Mouse (Mus musculus) CH12F3 (cell line): Measurements from ENCODE around the gene Exo5.

Experiments used
- in situ Hi-C: fragments of 300-500 bp; cut with MboI; formaldehyde crosslinking; loops from 2 replicates; pipeline ENCODE4 v1.14.3; 2020; ENCODE audit warnings: low sequenced_read_pairs

Gene Exo5

GRCm38 (mm10) chr4:120924554-120925299 is at the start of gene Exo5:
Gene Exo5, minus strand, starts transcription at chr4:120925017.
- in situ Hi-C loops, result loop anchor here (25.0 kb wide), 1 partner anchor 337 kb away; the partner anchor contains the start of gene Gm8439

DNA sequence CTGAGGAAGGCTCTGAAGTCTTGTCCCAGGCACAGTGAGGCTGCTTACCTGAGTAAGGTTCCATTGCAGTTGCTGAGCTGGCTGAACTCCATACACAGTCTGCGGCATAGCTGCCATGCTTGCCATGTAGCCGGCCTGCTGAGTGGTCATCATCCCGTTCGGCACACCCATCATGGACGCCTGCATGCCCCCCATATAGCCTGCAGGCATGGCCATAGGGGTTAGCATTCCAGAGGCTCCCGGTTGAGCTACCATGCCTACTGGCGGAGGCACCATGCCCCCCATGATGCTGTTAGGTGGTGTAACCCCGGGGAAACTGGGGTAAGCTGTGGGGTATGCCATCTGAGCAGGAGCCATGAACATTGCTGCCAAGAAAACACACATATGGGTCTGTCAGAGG is 47.0 kb upstream of the Exo5 start:
- in situ Hi-C loops, result no loop called here

- in situ Hi-C loops, result no loop called here
These were observed 44.7 kb upstream of the Exo5 start for GRCm38 (mm10) chr4:120969382-120970146.

- in situ Hi-C loops, result no loop called here
These were observed 43.7 kb upstream of the Exo5 start for GRCm38 (mm10) chr4:120968486-120968885.

DNA sequence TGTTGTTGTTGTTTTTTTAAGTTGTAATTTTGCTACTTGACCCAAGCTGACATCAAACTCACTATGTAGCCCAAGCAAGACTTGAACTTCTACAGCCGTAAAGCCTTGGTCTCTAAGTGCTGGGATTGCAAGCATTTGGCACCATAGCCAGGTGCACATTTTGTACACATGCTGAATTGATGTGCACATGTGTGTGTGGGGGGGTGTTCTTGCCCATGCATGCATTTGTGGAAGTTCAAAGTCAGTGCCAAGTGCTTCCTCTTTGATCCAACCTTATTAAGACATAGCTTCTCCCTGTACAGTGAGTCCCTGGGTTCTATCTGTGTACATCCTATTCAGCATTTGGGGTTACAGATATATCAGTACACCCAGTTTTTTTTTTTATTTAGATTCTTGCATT is 30.8 kb upstream of the Exo5 start:
- in situ Hi-C loops, result no loop called here

DNA sequence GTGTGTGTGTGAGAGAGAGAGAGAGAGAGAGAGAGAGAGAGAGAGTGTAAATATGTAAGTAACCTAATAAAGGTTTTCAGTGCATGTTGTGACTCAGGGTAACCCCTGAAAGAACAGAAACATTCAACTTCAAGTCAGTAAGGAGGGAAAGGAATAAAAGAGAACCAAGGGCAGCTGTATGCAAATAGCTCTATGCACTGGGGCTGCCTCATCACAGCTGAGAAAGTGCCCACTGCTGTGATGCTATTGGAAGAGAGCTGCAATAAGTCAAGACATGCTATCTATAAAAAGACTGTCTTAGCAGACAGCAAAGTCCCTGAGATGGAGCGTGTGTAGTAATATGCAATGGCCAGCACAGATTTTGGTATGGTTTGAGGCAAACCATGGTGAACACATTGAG is 28.9 kb upstream of the Exo5 start:
- in situ Hi-C loops, result no loop called here

DNA sequence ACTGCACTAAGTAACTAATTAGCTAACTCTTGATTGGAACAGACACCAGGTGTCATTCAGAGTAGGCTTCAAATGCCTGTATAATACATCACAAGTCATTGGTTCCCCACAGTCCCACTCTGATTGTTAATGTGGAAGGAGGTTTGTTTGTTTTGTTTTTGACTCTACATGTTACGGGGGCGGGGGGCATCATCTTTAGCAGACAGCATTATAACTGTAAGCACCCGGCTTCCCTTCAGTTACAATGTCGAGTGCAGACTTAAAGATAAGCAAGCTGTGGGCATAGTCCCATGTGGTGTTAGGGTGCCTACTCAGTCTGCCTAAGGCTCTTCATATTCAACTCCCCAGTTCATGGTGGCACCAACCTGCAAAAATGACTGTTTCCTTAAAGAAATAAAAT is 28.2 kb upstream of the Exo5 start:
- in situ Hi-C loops, result no loop called here

DNA sequence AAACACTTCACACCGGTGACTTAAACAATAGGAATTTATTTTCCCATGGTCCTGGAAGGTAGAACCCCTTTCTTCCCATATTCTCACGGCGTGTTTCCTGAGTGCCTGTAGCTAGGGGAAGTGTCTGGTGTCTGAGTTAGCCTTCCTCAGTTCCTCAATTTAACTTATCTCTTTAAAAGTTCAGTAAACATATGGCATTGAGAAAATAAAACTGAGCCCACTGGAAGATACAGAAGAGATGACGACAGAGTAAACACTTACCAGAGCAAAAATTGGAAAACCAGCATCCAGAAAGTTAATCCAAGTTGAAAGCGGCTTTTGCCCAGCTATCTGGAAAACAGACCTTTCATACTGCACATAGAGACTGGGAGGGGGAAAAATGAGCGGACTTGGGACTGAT is 27.3 kb upstream of the Exo5 start:
- in situ Hi-C loops, result no loop called here

DNA sequence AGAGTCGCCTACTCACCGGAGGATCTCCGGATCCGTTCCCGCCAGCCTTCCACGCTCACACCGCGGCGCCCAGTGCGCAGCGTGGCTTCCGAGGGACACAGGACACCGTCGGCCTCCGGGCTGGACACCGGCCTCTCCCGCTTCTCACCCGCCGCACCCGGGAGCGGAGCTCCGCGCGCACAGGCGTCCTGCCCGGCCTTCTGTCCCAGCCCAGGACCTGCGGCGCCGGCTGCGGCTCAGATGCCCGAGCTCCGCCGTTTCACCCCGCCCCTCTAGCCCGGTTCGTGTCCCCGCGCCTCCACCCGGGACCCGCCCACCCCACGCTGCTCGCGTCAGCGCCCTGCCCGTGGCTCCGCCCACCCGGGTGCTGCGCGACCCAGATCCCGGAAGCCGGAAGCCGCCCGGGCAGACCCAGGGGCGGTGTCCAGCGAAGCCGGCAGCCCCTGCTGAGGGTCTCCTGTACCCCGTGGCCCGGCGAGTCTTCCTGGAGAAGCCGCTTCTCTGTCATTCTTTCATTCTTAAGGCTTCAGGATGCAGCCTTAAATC is 26.7 kb upstream of the Exo5 start, which contains the start of gene Zfp69:
Zfp69 (minus strand) TSS at position 272 of the 546 bp plus-strand sequence.
- in situ Hi-C loops, result no loop called here

DNA sequence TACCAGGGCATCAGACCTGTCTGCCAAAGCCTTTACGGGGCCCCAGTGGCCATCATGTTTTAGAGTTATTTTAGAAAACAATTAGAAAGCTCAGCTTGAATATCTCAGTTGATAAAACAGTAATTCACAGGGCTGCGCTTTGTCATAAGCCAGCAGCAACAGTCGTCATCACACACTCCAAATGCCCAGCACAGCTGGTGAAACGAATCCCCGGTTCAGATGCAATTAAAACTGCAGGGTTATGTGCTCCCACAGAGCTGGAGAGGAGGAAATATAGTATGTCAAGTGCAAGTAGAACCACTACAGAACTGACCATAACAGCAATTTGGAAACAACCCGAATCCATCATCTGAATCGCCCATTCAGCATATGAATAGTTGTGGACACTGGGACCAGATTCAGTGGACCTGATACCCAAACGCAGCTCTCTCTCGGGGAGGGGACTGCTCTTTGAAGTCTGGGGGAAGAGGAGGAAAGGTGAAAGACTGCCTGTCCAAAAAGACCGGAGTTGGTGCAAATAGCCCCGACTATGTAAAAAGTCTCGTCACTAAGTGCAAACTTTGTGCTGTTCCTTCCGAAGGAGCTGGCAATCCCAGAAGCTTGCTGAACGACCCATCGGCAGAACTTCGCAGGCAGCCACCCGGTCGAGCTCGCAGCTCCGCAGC is 26.1 kb upstream of the Exo5 start:
- in situ Hi-C loops, result no loop called here

DNA sequence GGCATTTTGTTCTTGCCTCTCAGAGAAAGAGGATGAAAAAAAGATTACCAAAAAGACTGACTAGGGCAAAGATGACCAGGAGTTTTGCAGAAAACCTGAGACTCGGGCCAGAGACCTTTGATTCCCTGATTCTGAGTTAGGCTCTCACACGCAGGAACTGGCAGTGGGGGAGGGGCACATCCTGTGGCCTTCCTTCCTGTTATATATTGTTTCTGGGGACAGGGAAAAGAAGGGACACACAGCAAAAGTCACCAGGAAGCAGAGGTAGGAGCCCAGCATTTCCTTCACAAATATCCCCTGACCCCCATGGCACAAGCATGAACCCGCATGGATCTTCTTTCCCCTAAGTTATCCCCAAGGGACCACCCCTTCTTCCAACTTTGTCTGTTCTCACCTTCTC is 24.1 kb upstream of the Exo5 start:
- in situ Hi-C loops, result no loop called here

DNA sequence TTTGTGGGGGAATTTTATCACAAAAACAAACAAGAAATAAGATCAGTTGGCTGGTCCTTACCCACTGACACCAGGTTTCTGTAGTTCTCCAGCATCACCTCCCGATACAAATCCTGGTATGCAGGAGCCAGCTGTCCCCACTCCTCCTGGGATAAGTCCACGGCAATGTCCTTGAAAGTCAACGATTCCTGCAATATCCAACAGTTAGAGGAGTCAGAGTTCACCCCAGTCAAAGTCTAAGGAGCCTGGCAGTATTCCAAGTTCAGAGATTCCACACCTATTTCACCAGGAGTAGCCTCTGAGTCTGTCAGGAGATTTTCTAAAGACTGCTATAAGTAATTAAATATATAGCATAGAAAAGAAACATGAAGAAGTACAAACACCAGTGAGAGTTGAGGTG is 10.2 kb upstream of the Exo5 start:
- in situ Hi-C loops, result no loop called here

- in situ Hi-C loops, result no loop called here
These were observed 5.9 kb upstream of the Exo5 start for GRCm38 (mm10) chr4:120930736-120931135.

DNA sequence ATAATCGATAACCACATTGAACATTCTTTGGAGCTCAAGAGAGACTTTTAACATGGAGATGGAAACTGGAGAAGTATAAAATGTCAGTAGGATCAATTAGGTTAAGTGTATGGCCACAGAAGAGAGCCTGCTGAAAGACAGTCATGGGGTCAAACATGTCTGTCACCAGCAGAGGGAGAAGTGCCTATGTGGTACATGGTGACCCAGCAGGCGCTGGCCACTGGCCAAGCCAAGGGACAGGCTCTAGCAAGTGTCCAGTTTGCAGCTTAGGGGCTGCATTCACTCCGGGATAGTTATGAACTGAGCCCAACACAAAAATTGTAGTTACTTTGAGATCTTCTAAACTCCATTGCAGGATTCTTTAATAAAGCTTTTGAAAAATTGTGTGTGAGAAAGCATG is 3.9 kb upstream of the Exo5 start:
- in situ Hi-C loops, result no loop called here

DNA sequence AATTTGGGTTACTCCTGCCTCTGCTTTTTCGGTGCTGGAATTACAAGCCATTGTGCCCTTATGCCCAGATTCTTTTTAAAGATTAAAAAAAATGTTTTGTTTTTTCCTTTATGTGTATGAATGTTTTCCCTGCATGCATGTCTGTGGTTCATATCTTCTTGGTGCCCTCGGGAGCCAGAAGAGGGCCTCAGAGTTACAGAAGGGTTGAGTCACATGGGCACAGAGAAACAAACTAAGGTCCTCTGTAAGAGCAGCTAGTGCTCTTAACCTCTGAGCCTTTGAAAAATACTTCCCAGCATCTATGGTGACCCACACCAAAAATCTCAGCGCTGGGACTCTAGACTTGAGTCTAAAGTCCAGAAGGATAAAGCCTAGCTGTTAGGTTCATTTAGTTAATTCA is 569 bp upstream of the Exo5 start:
- in situ Hi-C loops, result no loop called here

- in situ Hi-C loops, result loop anchor here (25.0 kb wide), 1 partner anchor 334 kb away; the partner anchor contains the start of gene Gm8439
These were observed 3.4 kb downstream of the Exo5 start for GRCm38 (mm10) chr4:120921461-120921860.

- in situ Hi-C loops, result loop anchor here (25.0 kb wide), 1 partner anchor 327 kb away; the partner anchor contains the start of gene Gm8439
These were observed 10.3 kb downstream of the Exo5 start for GRCm38 (mm10) chr4:120914501-120914900.

DNA sequence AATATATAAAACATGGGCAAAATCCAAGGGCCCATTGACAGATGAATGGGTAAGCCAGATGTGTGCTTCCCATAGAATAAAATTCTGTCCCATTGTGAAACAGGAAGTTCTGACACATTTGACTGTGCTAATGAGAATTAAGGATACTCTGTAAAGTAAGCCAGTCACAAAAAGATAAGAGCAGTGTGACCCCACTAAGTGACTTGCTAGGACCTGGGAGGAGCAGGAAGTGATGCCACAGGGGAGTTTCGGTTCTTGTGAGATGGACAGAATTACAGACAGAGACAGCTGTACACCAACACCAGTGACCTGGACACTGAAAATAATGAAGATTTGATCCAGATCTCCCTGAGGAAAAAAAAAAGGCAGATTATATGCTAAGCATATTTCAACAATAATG is 11.0 kb downstream of the Exo5 start:
- in situ Hi-C loops, result loop anchor here (25.0 kb wide), 1 partner anchor 327 kb away; the partner anchor contains the start of gene Gm8439

DNA sequence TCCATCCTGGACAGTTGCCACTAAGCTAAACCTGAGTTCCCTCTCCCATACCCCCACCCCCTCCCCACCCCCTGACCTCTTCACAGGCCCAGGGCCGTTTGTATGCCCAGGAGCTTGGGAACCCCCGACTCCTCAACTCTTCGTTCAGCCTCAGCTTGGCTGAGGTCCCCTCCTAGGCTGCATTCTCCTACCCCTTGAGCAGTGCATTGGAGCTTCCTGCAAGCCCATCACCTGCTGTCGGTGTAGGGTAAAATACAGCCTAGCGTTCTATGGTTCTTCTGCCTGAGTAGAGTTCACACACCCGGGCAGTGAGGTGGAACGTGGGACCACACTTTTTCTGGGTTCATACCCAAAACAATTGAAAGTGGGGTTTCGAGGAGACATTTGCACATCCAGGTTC is 11.4 kb downstream of the Exo5 start:
- in situ Hi-C loops, result loop anchor here (25.0 kb wide), 1 partner anchor 326 kb away; the partner anchor contains the start of gene Gm8439

DNA sequence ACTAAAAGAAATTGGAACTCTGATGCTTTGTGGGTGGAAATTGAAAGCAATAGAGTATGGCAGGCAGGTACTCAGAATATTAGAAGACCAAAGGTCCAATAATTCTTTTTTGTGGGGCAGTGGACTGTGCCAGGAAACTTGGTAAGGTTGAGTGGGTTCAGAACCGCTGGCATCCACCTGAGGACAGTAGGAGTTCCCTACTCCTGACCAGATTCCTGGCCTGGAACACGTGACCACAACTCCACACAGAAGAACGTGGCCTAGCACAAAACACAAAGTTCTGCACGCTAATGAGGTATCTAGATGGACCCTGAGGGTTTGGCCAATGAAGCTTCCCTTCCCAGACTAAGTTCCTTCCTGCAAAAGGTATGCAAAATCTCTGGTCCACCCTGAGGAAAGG is 12.0 kb downstream of the Exo5 start:
- in situ Hi-C loops, result loop anchor here (25.0 kb wide), 1 partner anchor 326 kb away; the partner anchor contains the start of gene Gm8439

GRCm38 (mm10) chr4:120911086-120911485 is 13.7 kb downstream of the Exo5 start:
- in situ Hi-C loops, result loop anchor here (25.0 kb wide), 1 partner anchor 324 kb away; the partner anchor contains the start of gene Gm8439
